Mouse (Mus musculus) liver, postnatal 0 days (tissue): ENCODE measurements around the gene Lrrc75b.

Source experiments
- CTCF ChIP-seq: sonication (generic); IDR thresholded peaks from 2 replicates; pipeline ENCODE4 v1.5.1; 2016; ENCODE audit warnings: antibody characterized with exemption, low read depth
- EP300 ChIP-seq: IDR thresholded peaks from 2 replicates; pipeline ENCODE4 v1.6.1; 2016; ENCODE audit warnings: antibody characterized with exemption, low read depth, mild to moderate bottlenecking

DNA sequence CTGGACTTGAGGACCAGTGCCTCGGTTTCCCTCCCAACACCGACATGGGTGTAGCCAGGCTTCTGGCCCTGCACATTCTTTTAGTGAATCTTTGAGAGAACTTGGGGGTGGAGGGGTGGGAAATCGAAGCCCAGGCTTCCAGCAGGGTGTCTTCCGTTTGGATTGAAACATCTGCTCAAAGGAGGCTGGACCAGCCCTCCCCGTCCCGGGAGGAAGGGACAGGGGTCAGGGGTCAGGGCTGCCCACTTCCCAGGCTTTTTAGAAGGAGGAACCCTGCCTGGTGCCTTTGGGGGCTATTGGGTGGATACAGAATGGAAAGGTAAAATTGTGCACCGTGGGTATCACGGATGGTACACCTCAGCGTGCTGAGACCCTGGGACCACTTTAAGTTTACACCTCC is 11.8 kb upstream of the Lrrc75b start:
- TF ChIP-seq CTCF (no peak), EP300 (no peak)
